Mouse (Mus musculus) forebrain, embryonic 11.5 days (tissue): ENCODE results near the gene Pcif1. TPM values are rescaled to one million over a fixed set of nuclear protein-coding genes. Genes with fewer than 3 reads are reported as not detected.

Source experiments
- ATAC-seq: fragments of 200-750 bp; cut with Nextera tagmentation; replicated peaks from 2 replicates; pipeline ENCODE4 v1.8.0; 2017; ENCODE audit warnings: moderate TSS enrichment; ENCODE audit not compliant: low FRiP score
- DNase-seq: peaks from one replicate; pipeline ENCODE4 v3.0.0-alpha.2; 2017; ENCODE audit warnings: low spot score
- H3K27ac ChIP-seq: fragments of 300-500 bp; sonication (generic); 2 replicates; pipeline ENCODE4 v1.5.1; 2014; ENCODE audit warnings: low read depth, low read length
- H3K27me3 ChIP-seq: fragments of 300-500 bp; sonication (generic); 2 replicates; pipeline ENCODE4 v1.6.1; 2014; ENCODE audit warnings: mild to moderate bottlenecking, low read length, mixed read lengths; ENCODE audit not compliant: control insufficient read depth, insufficient read depth
- H3K36me3 ChIP-seq: fragments of 300-500 bp; sonication (generic); 2 replicates; pipeline ENCODE4 v1.6.1; 2014; ENCODE audit warnings: mild to moderate bottlenecking, low read length, moderate library complexity, mixed read lengths; ENCODE audit not compliant: control insufficient read depth, insufficient read depth
- H3K4me1 ChIP-seq: fragments of 300-500 bp; sonication (generic); replicated peaks from 2 replicates; pipeline ENCODE4 v1.6.1; 2014; ENCODE audit warnings: low read length, mixed read lengths; ENCODE audit not compliant: control insufficient read depth, insufficient read depth
- H3K4me2 ChIP-seq: fragments of 300-500 bp; sonication (generic); 2 replicates; pipeline ENCODE4 v1.6.1; 2014; ENCODE audit warnings: low read depth, mild to moderate bottlenecking, low read length, moderate library complexity, mixed read lengths; ENCODE audit not compliant: severe bottlenecking
- H3K4me3 ChIP-seq: fragments of 300-500 bp; sonication (generic); 2 replicates; pipeline ENCODE4 v1.5.1; 2014; ENCODE audit warnings: low read depth, low read length
- H3K9ac ChIP-seq: fragments of 300-500 bp; sonication (generic); 2 replicates; pipeline ENCODE4 v1.6.1; 2014; ENCODE audit warnings: low read length
- H3K9me3 ChIP-seq: fragments of 300-500 bp; sonication (generic); 2 replicates; pipeline ENCODE4 v1.6.1; 2016; ENCODE audit warnings: low read length, mixed read lengths; ENCODE audit not compliant: control insufficient read depth
- WGBS: fragments of 180-500 bp; shearing (Covaris S2); extraction: QIAGEN DNeasy Blood & Tissue Kit; methylation state at CpG from one replicate; pipeline ENCODE4 v1.1.7; 2014; 5-methylcytosine and 5-hydroxymethylcytosine counted together
- polyA plus RNA-seq: library from polyadenylated mRNA; unstranded; fragments of >200 nt; fragmentation: Nextera tagmentation; extraction: Ambion mirVana; gene quantifications from 2 replicates; pipeline ENCODE4 v1.2.1, GENCODE M21; 2014

Pcif1 gene
- polyA plus RNA-seq, 1 experiment from 2014 or later = 84.5 TPM

DNA sequence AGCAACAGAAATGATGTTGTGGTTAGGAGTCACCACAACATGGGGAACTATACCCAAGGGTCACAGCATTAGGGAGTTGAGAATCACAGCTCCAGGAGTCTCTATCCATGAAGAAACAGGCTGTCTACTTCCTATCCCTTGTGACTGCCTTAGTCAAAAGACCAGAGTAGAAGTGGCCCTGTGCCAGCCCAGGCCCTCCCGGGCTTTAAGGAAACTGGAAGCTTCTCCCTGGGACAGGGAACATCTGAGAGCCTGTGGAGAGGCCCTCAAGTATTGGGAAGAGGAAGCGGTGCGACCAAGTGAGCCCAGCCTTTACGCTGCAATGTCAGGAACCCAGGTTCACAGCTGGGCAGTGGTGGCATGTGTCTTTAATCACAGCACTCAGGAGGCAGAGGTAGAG, 56.9 kb downstream of the Pcif1 start:
- Histone ChIP-seq H3K9me3 (no peaks in the 10 kb centered on the region), H3K9ac (no peak overlapping the region), H3K27me3 (peaks cover 17% of the 10 kb centered on the region; the same call in 1 of the 2 replicates), H3K4me3 (no peak overlapping the region), H3K27ac (no peak overlapping the region), H3K4me1 (peaks cover 14% of the 10 kb centered on the region; the same call in 1 of the 2 replicates), H3K36me3 (no peaks in the 10 kb centered on the region), H3K4me2 (no peak overlapping the region)
- 82% methylated on average over 4 of the region's 4 CpGs for WGBS
- DNase-seq = no peak
- ATAC-seq = no peak

DNA sequence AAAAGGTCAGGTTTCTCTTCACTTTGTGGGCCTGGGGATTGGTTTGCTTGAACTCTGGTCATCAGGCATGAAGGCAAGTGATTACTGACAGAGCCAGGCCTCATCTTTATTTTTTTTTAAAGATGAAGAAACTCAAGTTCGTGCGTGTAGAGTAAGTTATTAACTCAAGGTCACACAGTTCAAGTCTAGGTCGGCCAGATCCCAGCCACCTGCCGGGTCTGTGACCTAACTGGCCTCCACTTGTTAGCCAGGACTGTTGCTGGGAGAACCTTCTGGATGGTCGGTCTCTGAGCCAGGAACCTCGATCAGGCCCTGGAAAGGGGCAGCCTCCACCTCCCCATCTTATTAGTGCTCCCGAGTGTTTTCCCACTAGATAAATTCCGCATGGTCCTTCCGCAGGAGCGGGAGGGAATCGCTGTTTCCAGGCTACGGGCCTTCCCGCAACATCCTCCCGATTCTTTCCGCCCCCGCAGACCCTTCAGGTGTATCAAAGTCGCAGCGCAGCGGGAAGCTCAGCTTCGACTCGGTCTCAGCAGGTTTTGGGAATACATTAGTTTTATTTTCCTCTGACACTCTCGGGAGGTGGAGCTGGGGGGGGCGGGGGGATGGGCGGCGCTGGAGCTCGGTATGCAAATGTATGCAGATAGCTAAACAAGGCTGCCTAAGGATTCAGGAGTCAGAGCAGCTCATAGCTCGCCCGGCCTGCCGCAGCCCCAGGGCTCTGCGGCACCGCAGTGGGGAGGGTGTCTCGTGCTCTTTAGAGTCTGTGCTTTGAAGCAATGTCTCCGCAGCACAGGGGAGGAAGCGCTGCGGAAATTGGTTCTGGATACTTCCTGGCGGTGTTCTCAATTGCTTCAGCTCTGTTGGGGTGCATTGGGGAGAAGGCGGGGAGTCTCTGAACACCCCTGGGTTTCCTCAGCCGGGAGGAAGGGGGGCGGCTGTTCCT, 59.3 kb downstream of the Pcif1 start:
- ATAC-seq (peak; percentile 84), DNase-seq (peak; percentile 77)
- H3K4me2 ChIP-seq = peak overlapping the region; percentile 45
- peaks cover 14% of the 10 kb centered on the region; the same call in 1 of the 2 replicates for H3K4me1 ChIP-seq
- no peak overlapping the region for H3K27ac ChIP-seq
- 3% methylated on average over 39 of the region's 39 CpGs for WGBS
- no peaks in the 10 kb centered on the region for H3K9me3 ChIP-seq
- peak overlapping the region; percentile 27 for H3K4me3 ChIP-seq
- H3K36me3 ChIP-seq = no peaks in the 10 kb centered on the region
- H3K9ac ChIP-seq = peak overlapping the region; percentile 50
- H3K27me3 ChIP-seq = peaks cover 18% of the 10 kb centered on the region; the same call in 1 of the 2 replicates

DNA sequence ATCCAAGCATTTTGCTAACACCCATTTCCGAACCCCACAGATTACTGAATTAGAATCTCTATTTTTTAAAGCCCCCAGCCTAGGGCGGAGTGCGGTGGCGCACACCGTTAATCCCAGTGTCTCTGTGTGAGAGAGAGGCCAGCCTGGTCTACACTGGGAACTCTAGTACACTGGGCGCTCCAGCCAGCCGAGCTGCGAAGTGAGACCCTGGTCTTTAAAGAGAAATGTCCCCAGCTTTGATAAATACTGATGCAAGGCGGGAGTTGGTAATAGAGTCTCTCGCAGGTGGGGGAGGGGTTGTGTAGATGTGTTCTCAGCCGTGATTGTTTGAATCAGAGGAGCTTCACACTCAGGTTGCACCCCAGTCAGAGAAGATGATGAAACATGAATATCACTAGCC, 60.0 kb downstream of the Pcif1 start:
- no peaks in the 10 kb centered on the region for H3K36me3 ChIP-seq
- H3K9me3 ChIP-seq = no peaks in the 10 kb centered on the region
- peak; percentile 60; the same call in 1 of the 2 replicates for ATAC-seq
- H3K4me1 ChIP-seq = peaks cover 14% of the 10 kb centered on the region; the same call in 1 of the 2 replicates
- H3K27me3 ChIP-seq = peaks cover 18% of the 10 kb centered on the region; the same call in 1 of the 2 replicates
- peak overlapping the region; percentile 27 for H3K4me3 ChIP-seq
- 2% methylated on average over 11 of the region's 11 CpGs for WGBS
- H3K4me2 ChIP-seq = peak overlapping the region; percentile 45
- no peak overlapping the region for H3K27ac ChIP-seq
- H3K9ac ChIP-seq = peak overlapping the region; percentile 50
- no peak for DNase-seq

DNA sequence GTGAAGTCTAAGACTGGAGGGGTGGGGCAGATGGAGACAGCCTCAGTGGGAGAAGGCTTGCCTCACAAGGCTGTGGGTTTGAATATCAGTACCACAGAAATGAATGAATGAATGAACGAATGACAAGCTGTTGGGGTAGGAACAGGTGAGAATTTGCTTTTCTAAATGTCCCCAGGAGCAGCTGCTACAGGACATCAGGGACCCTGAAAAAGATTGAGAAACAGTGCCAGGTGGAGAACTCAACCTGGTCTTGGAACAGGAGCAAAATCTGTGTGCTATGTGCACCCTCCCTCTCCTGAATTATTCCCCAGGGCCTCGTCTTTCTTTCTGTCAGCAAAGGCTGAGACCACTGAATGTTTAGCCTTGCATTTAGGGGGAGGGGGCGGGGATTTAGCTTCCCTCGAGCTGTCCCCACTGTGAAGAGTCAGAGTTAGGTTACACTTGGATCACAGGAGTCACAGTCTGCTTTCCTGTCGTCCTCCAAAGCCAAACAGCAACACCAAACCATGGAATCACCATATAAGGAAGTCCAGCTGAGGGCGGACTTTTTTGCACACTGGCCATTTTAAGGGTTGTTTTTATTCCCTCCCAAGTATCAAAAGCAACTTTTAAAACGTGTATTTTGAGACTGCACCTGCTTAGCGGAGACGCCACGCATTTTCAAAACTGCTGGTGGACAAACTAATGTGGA, 61.2 kb downstream of the Pcif1 start, which contains the start of gene Mmp9:
Gene Mmp9 (plus strand): TSS at position 641 of the 691 bp plus-strand sequence.
- no peak within 1 kb of the TSS for H3K4me2 ChIP-seq
- no peaks in the 10 kb centered on the region for H3K36me3 ChIP-seq
- H3K9me3 ChIP-seq = no peaks in the 10 kb centered on the region
- DNase-seq (no peak), ATAC-seq (no peak)
- H3K27me3 ChIP-seq = peaks cover 17% of the 10 kb centered on the region; the same call in 1 of the 2 replicates
- H3K27ac ChIP-seq = no peak within 1 kb of the TSS
- WGBS = 21% methylated on average over 10 of the region's 10 CpGs
- peaks cover 14% of the 10 kb centered on the region; the same call in 1 of the 2 replicates for H3K4me1 ChIP-seq
- no peak within 1 kb of the TSS for H3K4me3 ChIP-seq
- no peak within 1 kb of the TSS for H3K9ac ChIP-seq

- Histone ChIP-seq H3K27ac (no peak overlapping the region), H3K9ac (no peak overlapping the region), H3K36me3 (no peaks in the 10 kb centered on the region), H3K27me3 (peaks cover 20% of the 10 kb centered on the region), H3K9me3 (no peaks in the 10 kb centered on the region), H3K4me3 (no peak overlapping the region), H3K4me1 (peaks cover 14% of the 10 kb centered on the region; the same call in 1 of the 2 replicates), H3K4me2 (no peak overlapping the region)
- ATAC-seq (no peak), DNase-seq (no peak)
- WGBS = 14% methylated on average over 5 of the region's 5 CpGs
These were observed 63.7 kb downstream of the Pcif1 start for GRCm38 (mm10) chr2:164942692-164943290.

Other genes with a start within 250 kb of the Pcif1 start
- not detected in 2 replicates for gene Wfdc16, start 240.5 kb upstream of the Pcif1 start, polyA plus RNA-seq
- gene Wfdc10, start 223.3 kb upstream of the Pcif1 start, polyA plus RNA-seq = not detected in 2 replicates
- not detected in 2 replicates for gene Wfdc9, start 222.7 kb upstream of the Pcif1 start, polyA plus RNA-seq
- gene Wfdc11, start 205.2 kb upstream of the Pcif1 start, polyA plus RNA-seq = not detected in 2 replicates
- gene Wfdc13, start 194.2 kb upstream of the Pcif1 start, polyA plus RNA-seq = not detected in 2 replicates
- gene Spint4, start 180.8 kb upstream of the Pcif1 start, polyA plus RNA-seq = not detected in 2 replicates
- gene Spint5, start 164.0 kb upstream of the Pcif1 start, polyA plus RNA-seq = not detected in 2 replicates
- 0.71 and 0.91 TPM in 2 replicates for gene Wfdc3, start 133.4 kb upstream of the Pcif1 start, polyA plus RNA-seq
- gene Dnttip1, start 133.3 kb upstream of the Pcif1 start, polyA plus RNA-seq = 80.3 and 80.4 TPM in 2 replicates
- gene Ube2c, start 109.4 kb upstream of the Pcif1 start, polyA plus RNA-seq = 677 and 686 TPM in 2 replicates
- gene Tnnc2, start 99.3 kb upstream of the Pcif1 start, polyA plus RNA-seq = not detected in 2 replicates
- gene Snx21, start 93.5 kb upstream of the Pcif1 start, polyA plus RNA-seq = 13.1 and 13.2 TPM in 2 replicates
- 14.1 and 15.0 TPM in 2 replicates for gene Acot8, start 74.4 kb upstream of the Pcif1 start, polyA plus RNA-seq
- 10.1 and 10.2 TPM in 2 replicates for gene Zswim3, start 74.2 kb upstream of the Pcif1 start, polyA plus RNA-seq
- 26.4 and 29.9 TPM in 2 replicates for gene Zswim1, start 56.6 kb upstream of the Pcif1 start, polyA plus RNA-seq
- gene Spata25, start 50.8 kb upstream of the Pcif1 start, polyA plus RNA-seq = not detected in 2 replicates
- gene Ctsa, start 46.4 kb upstream of the Pcif1 start, polyA plus RNA-seq = 82.4 and 83.3 TPM in 2 replicates
- gene Neurl2, start 45.8 kb upstream of the Pcif1 start, polyA plus RNA-seq = 3.2 and 4.5 TPM in 2 replicates
- gene Pltp, start 21.6 kb upstream of the Pcif1 start, polyA plus RNA-seq = 43.2 and 50.1 TPM in 2 replicates
- 18.0 TPM in 2 replicates for gene Zfp335, start 32.5 kb downstream of the Pcif1 start, polyA plus RNA-seq
- gene Mmp9, start 61.5 kb downstream of the Pcif1 start, polyA plus RNA-seq = 0.71 and 1.0 TPM in 2 replicates
- 1.6 and 2.6 TPM in 2 replicates for gene Slc12a5, start 81.5 kb downstream of the Pcif1 start, polyA plus RNA-seq
- 113 and 114 TPM in 2 replicates for gene Ncoa5, start 155.6 kb downstream of the Pcif1 start, polyA plus RNA-seq
- 3.9 and 4.2 TPM in 2 replicates for gene Cd40, start 176.3 kb downstream of the Pcif1 start, polyA plus RNA-seq
- not detected in 2 replicates for gene 1700025C18Rik, start 211.4 kb downstream of the Pcif1 start, polyA plus RNA-seq